Mouse (Mus musculus) forelimb bud, embryonic 11.5 days (tissue): ENCODE measurements around the gene Gjb5.

Experiments
- DNase-seq: peaks from one replicate; pipeline ENCODE4 v3.0.0-alpha.2; 2012; ENCODE audit warnings: low read depth, low spot score

The Gjb5 gene

DNA sequence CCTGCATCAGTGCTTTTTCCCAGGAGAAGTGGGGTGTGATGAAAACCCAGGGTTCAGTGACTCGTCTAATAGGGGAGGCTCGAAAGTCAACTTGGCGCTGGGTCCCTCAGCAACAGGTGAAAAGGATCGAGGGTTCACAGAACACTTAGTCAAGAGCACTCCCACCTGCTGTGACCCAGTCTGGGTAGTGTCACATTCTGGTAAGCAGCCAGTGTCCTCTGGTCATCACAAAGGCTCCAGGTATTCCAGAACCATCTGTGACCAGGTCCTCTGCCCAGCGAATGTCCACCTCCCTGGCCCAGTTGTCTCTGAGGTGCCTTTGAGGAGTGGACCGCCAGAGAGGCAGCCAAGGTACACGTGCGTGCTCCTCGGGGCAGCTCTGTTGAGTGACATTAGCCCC is 46.4 kb downstream of the Gjb5 start:
- no peak for DNase-seq

DNA sequence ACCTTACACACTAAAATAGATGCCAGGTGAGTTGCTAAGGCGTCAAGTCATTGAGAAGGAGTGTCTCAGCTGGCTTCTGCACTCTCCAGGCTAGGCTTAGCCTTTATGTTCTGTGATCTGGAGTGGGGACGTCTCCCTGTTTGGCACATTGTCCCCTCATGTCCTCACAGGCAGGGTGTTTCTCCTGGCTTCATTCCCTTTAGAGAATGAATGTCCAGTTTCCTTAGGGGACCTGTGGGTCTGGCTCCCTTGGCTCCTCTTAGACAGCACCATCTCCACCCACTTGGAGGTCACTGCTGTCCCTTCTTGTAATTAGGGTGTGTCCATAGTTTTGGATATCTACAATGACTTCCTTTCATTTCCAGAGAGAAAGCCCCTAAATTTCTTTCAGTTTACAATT is 51.1 kb downstream of the Gjb5 start:
- DNase-seq, result no peak
